Mouse (Mus musculus) lung, postnatal 0 days (tissue): Measurements from ENCODE around the gene Rnf26. TPM values are rescaled to one million over a fixed set of nuclear protein-coding genes. Genes with fewer than 3 reads are reported as not detected.
A peak's percentile ranks its signal among the peaks of the same experiment; 100 is the strongest.
"Not testable (repeated sequence)": the region's sequence is repeated elsewhere in the genome, so short reads cannot be mapped to it uniquely, and the experiment has no call there.

Source experiments
- ATAC-seq: fragments of 200-750 bp; cut with Nextera tagmentation; 2 replicates; pipeline ENCODE4 v1.8.0; 2017; ENCODE audit warnings: moderate library complexity
- DNase-seq: peaks from one replicate; pipeline ENCODE4 v3.0.0-alpha.2; 2016; ENCODE audit warnings: low spot score
- H3K27ac ChIP-seq: fragments of 300-500 bp; sonication (generic); 2 replicates; pipeline ENCODE4 v1.5.1; 2014; ENCODE audit warnings: antibody characterized with exemption, mild to moderate bottlenecking, low read length, mixed read lengths
- H3K27me3 ChIP-seq: fragments of 300-500 bp; sonication (generic); replicated peaks from 2 replicates; pipeline ENCODE4 v1.6.1; 2014; ENCODE audit warnings: low read length, mixed read lengths; ENCODE audit not compliant: insufficient read depth
- H3K36me3 ChIP-seq: fragments of 300-500 bp; sonication (generic); 2 replicates; pipeline ENCODE4 v1.6.1; 2014; ENCODE audit warnings: low read length, mixed read lengths; ENCODE audit not compliant: insufficient read depth
- H3K4me1 ChIP-seq: fragments of 300-500 bp; sonication (generic); 2 replicates; pipeline ENCODE4 v1.6.1; 2014; ENCODE audit warnings: antibody characterized with exemption, low read depth, low read length, mixed read lengths; ENCODE audit not compliant: insufficient read depth
- H3K4me2 ChIP-seq: fragments of 300-500 bp; sonication (generic); replicated peaks from 2 replicates; pipeline ENCODE4 v1.6.1; 2014; ENCODE audit warnings: low read depth, mild to moderate bottlenecking, low read length, moderate library complexity, mixed read lengths
- H3K4me3 ChIP-seq: fragments of 300-500 bp; sonication (generic); 2 replicates; pipeline ENCODE4 v1.5.1; 2014; ENCODE audit warnings: low read depth, low read length
- H3K9ac ChIP-seq: fragments of 300-500 bp; sonication (generic); replicated peaks from 2 replicates; pipeline ENCODE4 v1.6.1; 2014; ENCODE audit warnings: low read depth, mild to moderate bottlenecking
- H3K9me3 ChIP-seq: fragments of 300-500 bp; sonication (generic); 2 replicates; pipeline ENCODE4 v1.6.1; 2016; ENCODE audit warnings: low read length, mixed read lengths
- CTCF ChIP-seq: IDR thresholded peaks from 2 replicates; pipeline ENCODE4 v1.5.1; 2016; ENCODE audit warnings: antibody characterized with exemption, mild to moderate bottlenecking
- EP300 ChIP-seq: IDR thresholded peaks from 2 replicates; pipeline ENCODE4 v1.6.1; 2016; ENCODE audit warnings: antibody characterized with exemption, mild to moderate bottlenecking, control low read depth
- WGBS: fragments of 180-500 bp; shearing (Covaris S2); extraction: QIAGEN DNeasy Blood & Tissue Kit; methylation state at CpG from one replicate; pipeline ENCODE4 v1.1.7; 2014; 5-methylcytosine and 5-hydroxymethylcytosine counted together
- polyA plus RNA-seq: library from polyadenylated mRNA; unstranded; fragments of >200 nt; fragmentation: Nextera tagmentation; extraction: Ambion mirVana; gene quantifications from 2 replicates; pipeline ENCODE4 v1.2.1, GENCODE M21; 2015

The Rnf26 gene
- polyA plus RNA-seq, 1 experiment from 2014 or later, result 19.0 TPM

DNA sequence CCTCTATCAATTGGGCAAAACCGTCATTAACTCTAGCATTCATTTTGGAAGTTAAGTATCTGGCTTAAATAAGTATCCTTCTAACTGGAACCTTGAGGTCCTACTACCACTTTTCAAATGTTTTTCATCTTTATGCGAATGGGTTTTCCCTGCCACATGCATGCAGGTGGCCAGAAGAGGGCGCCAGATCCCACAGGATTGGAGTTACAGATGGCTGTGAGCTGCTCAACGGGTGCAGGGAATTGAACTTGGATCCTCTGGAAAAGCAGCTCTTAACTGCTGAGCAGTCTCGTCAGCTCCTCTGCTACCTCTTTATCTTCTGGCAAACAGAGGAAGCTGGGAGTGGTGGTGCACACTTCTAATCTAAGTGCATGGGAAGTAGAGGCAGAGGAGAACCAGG is 5.7 kb upstream of the Rnf26 start:
- Histone ChIP-seq H3K4me3 (no peak overlapping the region), H3K4me1 (no peaks in the 10 kb centered on the region; the same call in 1 of the 2 replicates), H3K36me3 (no peaks in the 10 kb centered on the region), H3K27me3 (no peaks in the 10 kb centered on the region), H3K27ac (no peak overlapping the region), H3K4me2 (no peak overlapping the region), H3K9me3 (no peaks in the 10 kb centered on the region), H3K9ac (no peak overlapping the region)
- TF ChIP-seq CTCF (peak; percentile 70), EP300 (no peak)
- ATAC-seq (no peak), DNase-seq (no peak)
- 52% methylated on average over 5 of the region's 5 CpGs for WGBS

DNA sequence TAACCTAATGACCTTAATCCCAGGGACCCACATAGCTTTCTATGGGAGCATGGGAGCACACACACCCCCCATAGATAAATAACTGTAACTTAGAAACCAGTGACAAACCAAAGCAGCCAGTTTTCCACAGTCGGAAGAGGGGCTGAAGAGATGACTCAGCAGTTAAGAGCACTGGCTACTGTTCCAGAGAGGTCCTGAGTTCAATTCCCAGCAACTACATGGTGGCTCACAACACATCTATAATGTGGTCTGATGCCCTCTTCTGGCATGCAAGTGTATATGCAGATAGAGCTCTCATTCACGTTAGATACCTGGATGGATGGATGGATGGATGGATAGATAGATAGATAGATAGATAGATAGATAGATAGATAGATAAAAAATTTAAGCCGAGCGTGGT is 2.9 kb upstream of the Rnf26 start:
- DNase-seq, result no peak
- H3K9ac ChIP-seq, result no peak overlapping the region
- no peak for ATAC-seq
- no peaks in the 10 kb centered on the region for H3K9me3 ChIP-seq
- H3K4me3 ChIP-seq, result no peak overlapping the region
- H3K4me1 ChIP-seq, result no peaks in the 10 kb centered on the region; the same call in 1 of the 2 replicates
- H3K4me2 ChIP-seq, result no peak overlapping the region
- H3K27ac ChIP-seq, result no peak overlapping the region
- WGBS, result 90% methylated on average over 4 of the region's 4 CpGs
- no peaks in the 10 kb centered on the region for H3K27me3 ChIP-seq
- TF ChIP-seq CTCF (peak; percentile 44), EP300 (no peak)
- no peaks in the 10 kb centered on the region for H3K36me3 ChIP-seq

DNA sequence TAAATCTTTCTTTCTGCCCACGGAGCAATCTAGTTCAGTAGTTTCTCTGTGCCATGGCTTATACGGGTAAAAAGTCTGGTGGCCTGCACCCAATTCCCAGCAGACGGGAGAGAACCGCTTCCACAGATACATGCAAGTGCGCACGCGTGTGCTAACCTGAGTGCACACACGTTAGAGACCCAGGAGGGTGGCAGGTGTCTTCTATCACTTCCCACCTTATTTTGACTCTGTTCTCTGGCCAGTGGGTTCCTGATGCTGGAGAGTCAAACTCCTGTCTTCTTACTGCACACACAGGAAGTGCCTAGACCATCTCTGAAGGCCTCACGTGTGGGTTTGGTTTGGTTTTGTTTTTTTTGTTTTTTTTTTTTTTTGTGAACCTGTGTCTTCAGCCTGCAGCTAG is 2.3 kb upstream of the Rnf26 start:
- Histone ChIP-seq H3K9me3 (no peaks in the 10 kb centered on the region), H3K36me3 (no peaks in the 10 kb centered on the region), H3K27me3 (no peaks in the 10 kb centered on the region), H3K4me3 (no peak overlapping the region), H3K9ac (no peak overlapping the region), H3K4me2 (no peak overlapping the region), H3K4me1 (no peaks in the 10 kb centered on the region; the same call in 1 of the 2 replicates), H3K27ac (no peak overlapping the region)
- DNase-seq, result no peak
- ATAC-seq, result no peak
- TF ChIP-seq CTCF, result no peak
- TF ChIP-seq EP300, result no peak
- WGBS, result 80% methylated on average over 9 of the region's 9 CpGs

DNA sequence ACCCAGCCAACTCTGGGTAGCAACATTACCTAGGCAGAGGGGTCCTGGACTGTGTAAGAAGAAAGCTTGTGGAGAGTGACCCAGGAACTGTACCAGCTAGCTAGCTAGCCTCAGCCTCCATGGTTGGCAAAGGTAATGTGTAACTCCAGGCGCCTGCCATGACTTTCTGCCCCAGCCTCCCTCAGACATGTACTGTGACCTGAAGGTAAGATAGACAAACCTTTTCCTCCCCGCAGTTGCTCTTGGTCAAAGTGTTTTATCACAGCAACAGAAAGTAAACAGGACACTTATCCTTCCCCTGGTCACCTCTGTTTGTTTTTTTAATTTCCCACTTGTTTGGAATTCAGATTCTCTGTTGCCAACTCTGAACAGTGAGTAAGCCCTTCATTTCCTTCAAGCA is 1.1 kb upstream of the Rnf26 start:
- no peaks in the 10 kb centered on the region for H3K36me3 ChIP-seq
- no peak for TF ChIP-seq EP300
- H3K4me1 ChIP-seq, result peaks cover 8% of the 10 kb centered on the region
- H3K9ac ChIP-seq, result no peak overlapping the region
- H3K27me3 ChIP-seq, result no peaks in the 10 kb centered on the region
- ATAC-seq, result no peak
- no peaks in the 10 kb centered on the region for H3K9me3 ChIP-seq
- no peak overlapping the region for H3K4me3 ChIP-seq
- 53% methylated on average over 2 of the region's 2 CpGs for WGBS
- no peak overlapping the region for H3K4me2 ChIP-seq
- no peak for DNase-seq
- no peak overlapping the region for H3K27ac ChIP-seq

DNA sequence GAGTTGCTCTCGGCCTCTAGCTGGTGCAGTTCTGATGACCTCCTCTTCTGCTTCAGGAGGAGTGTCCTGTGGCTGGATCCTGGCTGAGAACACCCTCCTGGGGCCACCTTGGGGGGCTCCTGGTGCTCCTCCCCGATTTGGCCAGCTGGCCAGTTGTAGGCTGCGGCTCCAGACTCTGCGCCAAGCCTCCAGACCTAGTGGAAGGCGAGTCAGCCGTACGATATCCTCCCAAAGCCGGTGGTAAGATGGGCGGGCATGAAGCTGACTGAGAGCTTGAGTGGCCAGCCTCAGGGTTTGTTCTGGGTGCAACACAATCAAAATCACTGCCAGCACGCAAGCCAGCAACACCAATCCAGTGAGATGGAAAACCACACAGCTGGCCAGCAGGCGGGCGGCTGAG is 1.4 kb downstream of the Rnf26 start:
- WGBS, result 44% methylated on average over 5 of the region's 12 CpGs
- not testable (repeated sequence) for H3K36me3 ChIP-seq, H3K4me3 ChIP-seq, H3K4me2 ChIP-seq, DNase-seq, H3K9me3 ChIP-seq, H3K9ac ChIP-seq, ATAC-seq, H3K27ac ChIP-seq, H3K27me3 ChIP-seq
- H3K4me1 ChIP-seq, result peaks cover 20% of the 10 kb centered on the region

DNA sequence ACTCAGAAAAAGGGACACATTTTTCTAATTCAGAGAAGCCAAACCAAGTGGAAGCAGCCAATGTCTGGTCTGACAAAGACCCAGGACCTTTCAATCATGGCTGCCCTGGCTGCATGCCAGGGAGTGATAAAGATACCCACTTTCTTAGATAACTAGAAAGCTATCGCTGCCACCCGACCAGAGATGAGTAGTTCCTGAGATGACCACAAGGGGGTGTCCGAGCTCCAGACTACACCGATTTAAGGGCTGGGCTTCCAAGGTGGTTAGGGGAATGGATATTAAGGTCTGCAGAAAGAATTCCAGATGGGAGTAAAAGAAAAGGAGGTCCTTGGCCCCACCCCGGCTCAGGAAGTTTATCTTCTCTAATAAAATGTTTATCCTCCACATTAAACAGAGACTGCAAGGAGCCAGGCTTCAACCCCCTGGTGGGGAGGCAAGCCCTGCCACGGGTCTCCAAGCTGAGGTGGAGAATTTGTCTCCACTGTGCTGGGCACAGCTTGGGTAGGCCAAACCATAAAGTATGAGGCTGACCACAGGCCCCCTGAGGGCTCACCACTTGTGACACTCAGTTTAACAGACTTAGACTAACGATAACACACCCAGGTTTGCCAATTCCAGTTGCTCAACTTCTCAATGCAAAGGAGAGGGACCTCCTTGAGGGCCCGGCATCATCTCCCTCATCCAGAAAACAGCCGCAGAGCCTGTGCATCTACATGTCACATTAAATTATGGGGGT is 3.8 kb downstream of the Rnf26 start:
- H3K4me3 ChIP-seq, result no peak overlapping the region
- H3K9me3 ChIP-seq, result no peaks in the 10 kb centered on the region
- H3K36me3 ChIP-seq, result no peaks in the 10 kb centered on the region
- H3K4me2 ChIP-seq, result no peak overlapping the region
- DNase-seq, result peak; percentile 75
- no peak overlapping the region for H3K9ac ChIP-seq
- H3K27me3 ChIP-seq, result no peaks in the 10 kb centered on the region
- H3K4me1 ChIP-seq, result peaks cover 30% of the 10 kb centered on the region
- no peak overlapping the region for H3K27ac ChIP-seq
- peak; percentile 84 for TF ChIP-seq CTCF
- TF ChIP-seq EP300, result no peak; the same call in 1 of the 2 replicates
- WGBS, result 18% methylated on average over 9 of the region's 9 CpGs
- ATAC-seq, result no peak
